Mouse (Mus musculus): ENCODE measurements at regions not wholly inside any gene's neighbourhood (a gene's known extent, or its start where the extent isn't known, plus 50 kb on each side); places are given as distances from the start of the nearest gene placed in this dataset.

- H3K27me3 ChIP-seq (ENCODE audit: control insufficient read depth, insufficient read depth, low read length): no peaks in the 10 kb centered on the region
- no peak overlapping the region for H3K4me3 ChIP-seq (ENCODE audit: control insufficient read depth, low read depth, low read length)
- no peaks in the 10 kb centered on the region for H3K36me3 ChIP-seq (ENCODE audit: control insufficient read depth, insufficient read depth, low read length)
- no peak for TF ChIP-seq CTCF (IDR thresholded peaks at IDR 0.05; ENCODE audit: control insufficient read depth, insufficient read depth, insufficient replicate concordance, low read depth, low read length)
- H3K4me1 ChIP-seq (ENCODE audit: control insufficient read depth, insufficient read depth, low read length): no peaks in the 10 kb centered on the region
- no peak overlapping the region for H3K27ac ChIP-seq (ENCODE audit: control insufficient read depth, insufficient read depth, low read depth, low read length)
These were observed 923.8 kb downstream of the Flrt2 start for GRCm38 (mm10) chr12:96615850-96616249.

DNA sequence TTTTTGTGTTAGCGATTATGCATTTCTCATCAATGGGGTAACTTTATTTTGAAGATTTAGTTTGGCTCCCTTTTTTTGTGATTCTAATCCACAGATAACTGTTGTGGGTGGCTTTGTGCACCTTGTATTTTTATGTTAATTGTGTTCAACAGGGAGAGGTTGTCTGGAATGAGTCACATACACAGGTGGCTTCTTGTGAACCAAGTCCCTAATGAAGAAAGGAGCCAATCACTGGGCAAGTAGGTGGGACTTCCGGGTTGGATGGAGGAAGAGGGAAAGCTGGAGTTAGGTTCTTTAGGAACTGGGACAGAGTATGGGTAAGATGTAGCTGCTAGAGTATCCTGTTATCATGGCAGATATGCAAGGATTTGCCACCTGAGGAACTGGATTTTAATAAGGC is 925.2 kb downstream of the Flrt2 start:
- Histone ChIP-seq H3K4me3 (ENCODE audit: control insufficient read depth, low read depth, low read length) (no peak overlapping the region), H3K27ac (ENCODE audit: control insufficient read depth, insufficient read depth, low read depth, low read length) (no peak overlapping the region), H3K4me1 (ENCODE audit: control insufficient read depth, insufficient read depth, low read length) (no peaks in the 10 kb centered on the region), H3K36me3 (ENCODE audit: control insufficient read depth, insufficient read depth, low read length) (no peaks in the 10 kb centered on the region), H3K27me3 (ENCODE audit: control insufficient read depth, insufficient read depth, low read length) (no peaks in the 10 kb centered on the region)
- TF ChIP-seq CTCF (IDR thresholded peaks at IDR 0.05; ENCODE audit: control insufficient read depth, insufficient read depth, insufficient replicate concordance, low read depth, low read length) (no peak), POLR2A (IDR thresholded peaks at IDR 0.05; ENCODE audit: control insufficient read depth, low read depth, low read length) (no peak)

Data from testis, adult 2 months (tissue).